Mouse (Mus musculus) myocyte (in vitro differentiated cells): ENCODE measurements around the gene Irf7. TPM values are rescaled to one million over a fixed set of nuclear protein-coding genes. Genes with fewer than 3 reads are reported as not detected.
"Not testable (repeated sequence)": the region's sequence is repeated elsewhere in the genome, so short reads cannot be mapped to it uniquely, and the experiment has no call there.

ENCODE experiments used
- H3K27me3 ChIP-seq: one replicate; pipeline ENCODE4 v1.6.1; 2011; ENCODE audit not compliant: control insufficient read depth, insufficient read depth, insufficient read length
- H3K36me3 ChIP-seq: one replicate; pipeline ENCODE4 v1.6.1; 2011; ENCODE audit not compliant: control insufficient read depth, insufficient read depth
- H3K4me2 ChIP-seq: one replicate; pipeline ENCODE4 v1.6.1; 2011; ENCODE audit warnings: low read depth, control low read depth
- H3K4me3 ChIP-seq: one replicate; pipeline ENCODE4 v1.5.1; 2011; ENCODE audit warnings: mild to moderate bottlenecking, control low read depth, moderate library complexity
- H3K79me2 ChIP-seq: one replicate; pipeline ENCODE4 v1.6.1; 2011; ENCODE audit not compliant: control insufficient read depth, insufficient read depth
- H3ac ChIP-seq: one replicate; pipeline ENCODE4 v1.6.1; 2011; ENCODE audit not compliant: control insufficient read depth, insufficient read length
- CEBPB ChIP-seq: IDR thresholded peaks from 2 replicates; pipeline ENCODE4 v1.6.1; 2011; ENCODE audit warnings: mild to moderate bottlenecking, moderate library complexity; ENCODE audit not compliant: poor library complexity, insufficient read depth, severe bottlenecking
- E2F4 ChIP-seq: IDR thresholded peaks from one replicate; pipeline ENCODE4 v1.6.1; 2011; ENCODE audit warnings: mild to moderate bottlenecking, control low read depth, moderate library complexity; ENCODE audit not compliant: insufficient read depth
- MAX ChIP-seq: IDR thresholded peaks from one replicate; pipeline ENCODE4 v1.6.1; 2011; ENCODE audit warnings: low read depth, mild to moderate bottlenecking, control low read depth
- MYOD1 ChIP-seq, 3 experiments: IDR thresholded peaks; one replicate each; pipeline ENCODE4 v1.6.1; 2011; ENCODE audit warnings: control low read depth in 2 of 3, low read depth in 2 of 3, mild to moderate bottlenecking in 2 of 3, moderate library complexity in 1 of 3; ENCODE audit not compliant: insufficient read length in 2 of 3, control insufficient read depth in 1 of 3
- MYOG ChIP-seq, 3 experiments: IDR thresholded peaks; one replicate each; pipeline ENCODE4 v1.6.1; 2011; ENCODE audit warnings: control low read depth in 2 of 3, low read depth in 2 of 3, mild to moderate bottlenecking in 2 of 3; ENCODE audit not compliant: insufficient read length in 2 of 3, control insufficient read depth in 1 of 3, insufficient read depth in 1 of 3
- POLR2A ChIP-seq: IDR thresholded peaks from one replicate; pipeline ENCODE4 v1.6.1; 2011; ENCODE audit warnings: low read depth, mild to moderate bottlenecking, control low read depth, moderate library complexity; ENCODE audit not compliant: insufficient read length
- POLR2AphosphoS2 ChIP-seq: IDR thresholded peaks from one replicate; pipeline ENCODE4 v1.6.1; 2011; ENCODE audit warnings: low read depth, control low read depth; ENCODE audit not compliant: insufficient read length
- REST ChIP-seq: IDR thresholded peaks from one replicate; pipeline ENCODE4 v1.6.1; 2011; ENCODE audit warnings: mild to moderate bottlenecking, control low read depth, moderate library complexity; ENCODE audit not compliant: insufficient read depth, insufficient read length
- SRF ChIP-seq: IDR thresholded peaks from one replicate; pipeline ENCODE4 v1.6.1; 2011; ENCODE audit warnings: low read depth; ENCODE audit not compliant: control insufficient read depth, insufficient read length
- TCF12 ChIP-seq: IDR thresholded peaks from one replicate; pipeline ENCODE4 v1.6.1; 2011; ENCODE audit warnings: mild to moderate bottlenecking, control low read depth; ENCODE audit not compliant: poor library complexity, insufficient read depth, severe bottlenecking
- TCF3 ChIP-seq: IDR thresholded peaks from one replicate; pipeline ENCODE4 v1.6.1; 2011; ENCODE audit warnings: low read depth, control low read depth; ENCODE audit not compliant: insufficient read length
- USF1 ChIP-seq: IDR thresholded peaks from one replicate; pipeline ENCODE4 v1.6.1; 2011; ENCODE audit warnings: low read depth, mild to moderate bottlenecking, control low read depth, moderate library complexity
- polyA plus RNA-seq: library from polyadenylated mRNA; unstranded; fragments of >200 nt; fragmentation: generic; extraction: Trizol; gene quantifications from one replicate; pipeline ENCODE4 v1.2.1, GENCODE M21; 2012; ENCODE audit warnings: missing spikeins

Irf7 gene
- polyA plus RNA-seq, 1 experiment = 0.97 TPM

DNA sequence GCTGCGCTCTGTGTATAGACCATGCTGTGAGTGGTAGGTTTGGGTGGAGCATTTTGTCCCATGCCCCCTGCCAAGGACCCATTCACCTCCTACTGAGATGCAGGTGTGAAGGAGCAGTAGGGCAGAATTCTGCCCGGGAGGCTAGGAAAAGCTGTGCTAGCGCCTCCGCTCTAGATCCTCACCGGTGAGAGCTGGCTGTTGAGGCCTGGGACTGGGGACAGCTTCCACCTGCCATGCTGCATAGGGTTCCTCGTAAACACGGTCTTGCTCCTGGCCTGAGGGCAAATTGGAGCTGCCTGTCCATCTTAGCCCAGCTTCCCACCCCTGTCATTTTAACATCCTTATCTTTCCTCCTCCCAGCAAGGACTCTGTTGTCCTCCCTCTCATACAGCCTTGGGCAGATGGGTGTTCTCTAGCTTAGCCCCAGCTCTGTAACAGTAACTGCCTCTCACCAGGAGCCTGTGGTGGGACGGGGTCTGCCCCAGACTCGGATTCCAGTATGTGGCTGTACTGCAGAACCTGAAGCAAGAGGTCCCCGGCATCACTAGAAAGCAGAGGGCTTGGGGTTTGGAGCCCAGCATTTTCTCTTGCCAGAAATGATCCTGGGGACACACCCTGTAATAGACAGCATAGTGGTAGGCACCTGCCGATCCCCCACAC lies 2.1 kb downstream of the Irf7 start:
- Histone ChIP-seq H3K27me3 (no peaks in the 10 kb centered on the region), H3K79me2 (no peaks in the 10 kb centered on the region), H3K36me3 (peaks cover 16% of the 10 kb centered on the region), H3K4me3 (no peak overlapping the region), H3K4me2 (no peak overlapping the region), H3ac (no peak overlapping the region)
- TF ChIP-seq MYOD1 (IDR thresholded peaks at IDR 0.05; ENCODE audit: control insufficient read depth in 1 of 3, insufficient read length in 2 of 3, low read depth in 2 of 3) (no peak), POLR2AphosphoS2 (no peak), SRF (no peak)

DNA sequence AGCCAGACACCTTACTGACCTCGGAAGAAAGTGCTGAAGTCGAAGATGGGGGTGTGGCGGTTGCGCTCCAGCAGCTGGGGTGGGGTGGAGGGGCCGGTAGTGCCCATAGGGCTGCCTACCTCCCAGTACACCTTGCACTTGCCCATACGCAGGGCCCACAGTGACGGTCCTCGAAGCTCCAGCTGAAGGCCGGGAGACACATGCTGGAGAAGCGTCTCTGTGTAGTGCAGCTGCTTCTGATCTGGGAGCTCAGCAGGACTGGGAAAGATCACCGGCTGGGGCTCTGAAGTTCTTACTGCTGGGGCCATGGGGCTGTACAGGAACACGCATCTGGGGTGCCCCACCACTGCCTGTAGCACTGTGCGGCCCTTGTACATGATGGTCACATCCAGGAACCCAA lies 2.6 kb downstream of the Irf7 start:
- H3K4me2 ChIP-seq = no peak overlapping the region
- TF ChIP-seq TCF12 (no peak), MAX (no peak), REST (no peak), POLR2A (no peak), MYOD1 (IDR thresholded peaks at IDR 0.05; ENCODE audit: control insufficient read depth in 1 of 3, insufficient read length in 2 of 3, low read depth in 2 of 3) (no peak), CEBPB (no peak), POLR2AphosphoS2 (no peak), MYOG (IDR thresholded peaks at IDR 0.05; ENCODE audit: control insufficient read depth in 1 of 3, insufficient read depth in 1 of 3, insufficient read length in 2 of 3, low read depth in 2 of 3) (no peak), E2F4 (no peak), TCF3 (no peak), SRF (no peak), USF1 (no peak)
- no peaks in the 10 kb centered on the region for H3K27me3 ChIP-seq
- no peak overlapping the region for H3ac ChIP-seq
- H3K79me2 ChIP-seq = no peaks in the 10 kb centered on the region
- H3K4me3 ChIP-seq = no peak overlapping the region
- peaks cover 20% of the 10 kb centered on the region for H3K36me3 ChIP-seq

DNA sequence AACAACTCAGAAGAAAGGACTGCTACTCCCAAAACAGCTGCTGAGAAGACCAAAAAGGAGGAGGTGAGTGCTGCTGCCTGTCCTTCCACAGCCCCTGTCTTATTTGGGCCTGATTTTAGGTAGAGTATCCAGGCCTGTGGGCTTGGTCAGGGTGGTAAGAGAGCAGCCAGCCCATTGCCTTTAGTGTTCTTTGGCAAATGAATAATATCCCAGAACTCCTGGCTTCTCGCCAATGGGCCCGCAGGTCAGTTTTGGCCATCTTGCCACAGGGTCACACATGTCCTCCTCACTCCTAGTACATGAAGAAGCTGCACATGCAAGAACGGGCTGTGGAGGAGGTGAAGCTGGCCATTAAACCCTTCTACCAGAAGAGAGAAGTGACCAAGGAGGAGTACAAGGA lies 4.8 kb downstream of the Irf7 start:
- Histone ChIP-seq H3K79me2 (no peaks in the 10 kb centered on the region), H3K27me3 (no peaks in the 10 kb centered on the region), H3K36me3 (peaks cover 40% of the 10 kb centered on the region), H3K4me3 (no peak overlapping the region), H3ac (no peak overlapping the region), H3K4me2 (no peak overlapping the region)
- TF ChIP-seq USF1 (no peak), MAX (no peak), TCF12 (no peak), E2F4 (no peak), SRF (no peak), POLR2AphosphoS2 (no peak), MYOG (IDR thresholded peaks at IDR 0.05; ENCODE audit: control insufficient read depth in 1 of 3, insufficient read depth in 1 of 3, insufficient read length in 2 of 3, low read depth in 2 of 3) (no peak), MYOD1 (IDR thresholded peaks at IDR 0.05; ENCODE audit: control insufficient read depth in 1 of 3, insufficient read length in 2 of 3, low read depth in 2 of 3) (no peak)

DNA sequence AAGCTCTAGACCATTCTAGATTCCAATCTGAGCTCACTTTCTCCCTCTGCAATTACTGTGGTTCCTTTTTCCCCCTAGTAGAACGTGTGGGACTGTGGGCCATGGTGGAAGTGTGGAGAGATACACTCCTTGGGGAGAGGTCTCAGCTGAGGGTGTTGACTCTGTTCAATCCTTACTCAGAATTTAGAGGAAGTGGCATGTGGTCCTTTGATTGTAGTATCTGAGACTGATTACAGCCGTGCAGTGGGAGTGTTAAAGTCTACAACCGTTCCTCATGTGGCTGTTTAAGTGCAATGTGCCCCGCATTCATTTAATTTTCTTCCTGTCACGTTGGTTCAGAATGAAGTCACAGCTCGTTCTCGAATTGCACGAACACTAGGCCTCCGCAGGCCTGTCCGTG lies 10.1 kb downstream of the Irf7 start:
- Histone ChIP-seq H3K27me3 (no peaks in the 10 kb centered on the region), H3K4me3 (no peak overlapping the region), H3K4me2 (no peak overlapping the region), H3K79me2 (no peaks in the 10 kb centered on the region), H3K36me3 (peaks cover 52% of the 10 kb centered on the region), H3ac (no peak overlapping the region)
- no peak for TF ChIP-seq POLR2A
- TF ChIP-seq E2F4 = no peak

DNA sequence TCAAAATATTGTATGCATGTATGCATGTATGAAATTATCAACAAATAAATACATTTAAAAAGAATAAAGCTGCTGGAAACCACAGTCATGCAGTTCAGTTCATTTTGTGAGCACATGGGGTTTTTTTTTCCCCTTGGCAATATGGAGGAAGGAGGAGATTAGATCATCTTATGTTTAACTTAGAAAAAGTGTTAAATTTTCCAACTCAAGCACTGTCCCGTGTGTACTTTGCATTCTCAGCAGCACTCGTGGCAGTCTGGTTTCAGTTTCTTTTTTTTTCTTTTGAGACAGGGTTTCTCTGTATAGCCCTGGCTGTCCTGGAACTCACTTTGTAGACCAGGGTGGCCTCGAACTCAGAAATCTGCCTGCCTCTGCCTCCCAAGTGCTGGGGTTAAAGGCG lies 15.8 kb downstream of the Irf7 start:
- H3K4me2 ChIP-seq, H3K27me3 ChIP-seq, H3K4me3 ChIP-seq, H3K79me2 ChIP-seq, H3ac ChIP-seq: not testable (repeated sequence)
- H3K36me3 ChIP-seq = peaks cover 50% of the 10 kb centered on the region

DNA sequence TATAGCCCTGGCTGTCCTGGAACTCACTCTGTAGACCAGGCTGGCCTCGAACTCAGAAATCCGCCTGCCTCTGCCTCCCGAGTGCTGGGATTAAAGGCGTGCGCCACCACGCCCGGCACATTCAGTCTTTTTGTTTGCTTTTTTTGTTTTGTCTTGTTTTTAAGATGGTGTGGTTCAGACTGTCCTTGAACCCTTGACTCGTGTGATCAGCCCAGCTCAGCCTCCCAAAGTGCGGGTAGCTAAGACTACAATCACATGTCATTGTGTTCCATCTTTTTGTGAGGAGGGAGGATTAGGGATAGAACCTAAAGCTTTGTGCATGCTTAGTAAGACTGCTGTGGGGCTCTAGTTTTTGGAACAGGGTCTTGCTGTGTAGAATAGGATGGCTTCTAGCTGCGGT lies 34.7 kb downstream of the Irf7 start:
- H3K4me2 ChIP-seq = no peak overlapping the region
- H3K36me3 ChIP-seq = peaks cover 38% of the 10 kb centered on the region
- peaks cover 68% of the 10 kb centered on the region for H3K79me2 ChIP-seq
- TF ChIP-seq USF1 = no peak
- TF ChIP-seq MYOG (IDR thresholded peaks at IDR 0.05; ENCODE audit: control insufficient read depth in 1 of 3, insufficient read depth in 1 of 3, insufficient read length in 2 of 3, low read depth in 2 of 3) = no peak
- no peak for TF ChIP-seq CEBPB
- TF ChIP-seq POLR2A = no peak
- no peak for TF ChIP-seq MYOD1 (IDR thresholded peaks at IDR 0.05; ENCODE audit: control insufficient read depth in 1 of 3, insufficient read length in 2 of 3, low read depth in 2 of 3)
- TF ChIP-seq MAX = no peak
- TF ChIP-seq POLR2AphosphoS2 = no peak
- no peak for TF ChIP-seq TCF3
- TF ChIP-seq SRF = no peak
- TF ChIP-seq TCF12 = no peak
- TF ChIP-seq E2F4 = no peak
- no peak for TF ChIP-seq REST
- H3K4me3 ChIP-seq = no peak overlapping the region
- H3ac ChIP-seq = no peak overlapping the region
- H3K27me3 ChIP-seq = no peaks in the 10 kb centered on the region
